Mouse (Mus musculus): ENCODE results near the gene Trpc1.

The Trpc1 gene

GRCm38 (mm10) chr9:95696581-95696980 lies 53.6 kb downstream of the Trpc1 start:
- no peak for DNase-seq (ENCODE audit: low spot score in 2 of 2)

- DNase-seq (ENCODE audit: low spot score in 2 of 2) = no peak
Measured at GRCm38 (mm10) chr9:95695023-95695422, 55.2 kb downstream of the Trpc1 start.

GRCm38 (mm10) chr9:95694526-95694925 lies 55.6 kb downstream of the Trpc1 start:
- no peak for DNase-seq (ENCODE audit: low spot score in 2 of 2)

- no peak for DNase-seq (ENCODE audit: low spot score in 2 of 2)
Measured at GRCm38 (mm10) chr9:95693528-95694100, 56.6 kb downstream of the Trpc1 start.

GRCm38 (mm10) chr9:95692823-95693222 lies 57.4 kb downstream of the Trpc1 start:
- DNase-seq (ENCODE audit: low spot score in 2 of 2) = no peak

GRCm38 (mm10) chr9:95688064-95688463 lies 62.1 kb downstream of the Trpc1 start:
- peak in 1 of 2 experiments; percentile 36 for DNase-seq (ENCODE audit: low spot score in 2 of 2)

- no peak for DNase-seq (ENCODE audit: low spot score in 2 of 2)
Measured at GRCm38 (mm10) chr9:95685660-95686440, 64.3 kb downstream of the Trpc1 start.

- DNase-seq (ENCODE audit: low spot score in 2 of 2) = no peak
Measured at GRCm38 (mm10) chr9:95680691-95681090, 69.5 kb downstream of the Trpc1 start.

- DNase-seq (ENCODE audit: low spot score in 2 of 2) = no peak
Measured at GRCm38 (mm10) chr9:95679966-95680365, 70.2 kb downstream of the Trpc1 start.

GRCm38 (mm10) chr9:95676021-95676420 lies 74.2 kb downstream of the Trpc1 start:
- no peak for DNase-seq (ENCODE audit: low spot score in 2 of 2)

- peak; percentile 20 to 68 for DNase-seq (ENCODE audit: low spot score in 2 of 2)
Measured at GRCm38 (mm10) chr9:95675064-95675699, 75.0 kb downstream of the Trpc1 start.

- no peak for DNase-seq (ENCODE audit: low spot score in 2 of 2)
Measured at GRCm38 (mm10) chr9:95672760-95673159, 77.4 kb downstream of the Trpc1 start.

- DNase-seq (ENCODE audit: low spot score in 2 of 2) = no peak
Measured at GRCm38 (mm10) chr9:95672331-95672730, 77.8 kb downstream of the Trpc1 start.

GRCm38 (mm10) chr9:95668306-95668705 lies 81.9 kb downstream of the Trpc1 start:
- no peak for DNase-seq (ENCODE audit: low spot score in 2 of 2)

GRCm38 (mm10) chr9:95667836-95668235 lies 82.3 kb downstream of the Trpc1 start:
- peak in 1 of 2 experiments; percentile 51 for DNase-seq (ENCODE audit: low spot score in 2 of 2)

- DNase-seq (ENCODE audit: low spot score in 2 of 2) = no peak
Measured at GRCm38 (mm10) chr9:95665835-95666234, 84.3 kb downstream of the Trpc1 start.

GRCm38 (mm10) chr9:95664290-95664989 lies 85.7 kb downstream of the Trpc1 start:
- no peak for DNase-seq (ENCODE audit: low spot score in 2 of 2)

- DNase-seq (ENCODE audit: low spot score in 2 of 2) = peak in 1 of 2 experiments; percentile 22
Measured at GRCm38 (mm10) chr9:95657941-95658340, 92.2 kb downstream of the Trpc1 start.
